Mouse (Mus musculus) heart, embryonic 11.5 days (tissue): ENCODE results near the gene Pcgf1. TPM values are rescaled to one million over a fixed set of nuclear protein-coding genes. Genes with fewer than 3 reads are reported as not detected.

Experiments
- ATAC-seq: fragments of 200-750 bp; cut with Nextera tagmentation; replicated peaks from 2 replicates; pipeline ENCODE4 v1.8.0; 2017; ENCODE audit warnings: moderate library complexity; ENCODE audit not compliant: insufficient number of reproducible peaks, low FRiP score, low TSS enrichment
- H3K27ac ChIP-seq: fragments of 300-500 bp; sonication (generic); 2 replicates; pipeline ENCODE4 v1.5.1; 2014; ENCODE audit warnings: mild to moderate bottlenecking, low read depth, low read length
- H3K27me3 ChIP-seq: fragments of 300-500 bp; sonication (generic); 2 replicates; pipeline ENCODE4 v1.6.1; 2014; ENCODE audit warnings: mild to moderate bottlenecking, low read length, mixed read lengths; ENCODE audit not compliant: control insufficient read depth, insufficient read depth
- H3K36me3 ChIP-seq: fragments of 300-500 bp; sonication (generic); 2 replicates; pipeline ENCODE4 v1.6.1; 2014; ENCODE audit warnings: mild to moderate bottlenecking, low read length, moderate library complexity, mixed read lengths; ENCODE audit not compliant: control insufficient read depth, insufficient read depth
- H3K4me1 ChIP-seq: fragments of 300-500 bp; sonication (generic); 2 replicates; pipeline ENCODE4 v1.6.1; 2014; ENCODE audit warnings: low read length; ENCODE audit not compliant: control insufficient read depth, insufficient read depth
- H3K4me2 ChIP-seq: fragments of 300-500 bp; sonication (generic); 2 replicates; pipeline ENCODE4 v1.6.1; 2014; ENCODE audit warnings: mild to moderate bottlenecking, moderate library complexity
- H3K4me3 ChIP-seq: fragments of 300-500 bp; sonication (generic); 2 replicates; pipeline ENCODE4 v1.5.1; 2014; ENCODE audit warnings: low read depth, low read length
- H3K9ac ChIP-seq: fragments of 300-500 bp; sonication (generic); 2 replicates; pipeline ENCODE4 v1.6.1; 2014; ENCODE audit warnings: mild to moderate bottlenecking, low read depth, low read length, moderate library complexity
- H3K9me3 ChIP-seq: fragments of 300-500 bp; sonication (generic); replicated peaks from 2 replicates; pipeline ENCODE4 v1.6.1; 2016; ENCODE audit warnings: low read length; ENCODE audit not compliant: control insufficient read depth
- WGBS: fragments of 180-500 bp; shearing (Covaris S2); extraction: QIAGEN DNeasy Blood & Tissue Kit; methylation state at CpG from one replicate; pipeline ENCODE4 v1.1.7; 2014; ENCODE audit not compliant: insufficient replicate concordance; 5-methylcytosine and 5-hydroxymethylcytosine counted together
- polyA plus RNA-seq: library from polyadenylated mRNA; unstranded; fragments of >200 nt; fragmentation: Nextera tagmentation; extraction: Ambion mirVana; gene quantifications from 2 replicates; pipeline ENCODE4 v1.2.1, GENCODE M21; 2014

The Pcgf1 gene
- polyA plus RNA-seq: 15.1 and 17.0 TPM in 2 replicates

DNA sequence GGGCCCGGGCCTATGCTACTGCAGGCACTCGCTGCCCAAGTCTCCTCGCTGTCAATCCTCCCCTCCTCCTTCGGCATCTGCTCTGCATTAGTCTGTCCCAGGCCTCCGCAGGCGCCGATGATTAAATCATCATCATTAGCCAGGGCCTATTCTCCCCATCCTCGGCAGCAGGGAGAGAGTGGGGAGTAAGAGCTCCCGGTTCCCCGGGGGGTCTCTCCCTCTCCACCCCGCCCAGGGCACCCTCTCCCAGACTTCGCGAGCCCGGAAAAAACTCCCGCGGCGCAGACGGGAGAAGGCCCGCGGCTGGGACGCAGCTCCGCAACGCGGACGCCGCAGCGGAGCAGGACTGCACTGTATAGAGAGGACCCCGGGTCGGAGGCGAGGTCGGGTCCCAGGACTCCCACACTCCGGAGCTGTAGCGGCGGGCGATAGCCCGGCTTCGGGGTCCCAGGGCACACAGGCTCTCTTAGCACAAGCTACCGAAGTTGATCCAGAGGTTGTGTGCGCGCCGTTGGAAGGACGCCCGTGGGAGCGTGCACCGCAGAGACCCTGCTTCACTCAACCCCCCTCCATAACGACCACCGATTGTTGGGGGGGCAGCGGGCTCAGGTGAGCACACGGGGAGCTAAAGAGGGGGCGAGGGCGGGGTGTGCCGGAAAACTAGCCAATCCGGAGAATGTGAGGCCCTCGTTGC is at the start of gene Pcgf1:
Gene Pcgf1, plus strand, starts transcription at position 240 of the 694 bp plus-strand sequence.
- under 1% methylated on average over 54 of the region's 54 CpGs for WGBS
- Histone ChIP-seq H3K9me3 (no peaks in the 10 kb centered on the region), H3K4me3 (peak within 1 kb of the TSS; percentile 73), H3K27me3 (peaks cover 49% of the 10 kb centered on the region), H3K4me2 (peak within 1 kb of the TSS; percentile 96), H3K4me1 (no peaks in the 10 kb centered on the region), H3K27ac (peak within 1 kb of the TSS; percentile 77), H3K36me3 (0 out of 2 replicates have a peak, but pooled peaks cover 6% of the 10 kb centered on the region), H3K9ac (peak within 1 kb of the TSS; percentile 85)
- ATAC-seq: peak; percentile 52

DNA sequence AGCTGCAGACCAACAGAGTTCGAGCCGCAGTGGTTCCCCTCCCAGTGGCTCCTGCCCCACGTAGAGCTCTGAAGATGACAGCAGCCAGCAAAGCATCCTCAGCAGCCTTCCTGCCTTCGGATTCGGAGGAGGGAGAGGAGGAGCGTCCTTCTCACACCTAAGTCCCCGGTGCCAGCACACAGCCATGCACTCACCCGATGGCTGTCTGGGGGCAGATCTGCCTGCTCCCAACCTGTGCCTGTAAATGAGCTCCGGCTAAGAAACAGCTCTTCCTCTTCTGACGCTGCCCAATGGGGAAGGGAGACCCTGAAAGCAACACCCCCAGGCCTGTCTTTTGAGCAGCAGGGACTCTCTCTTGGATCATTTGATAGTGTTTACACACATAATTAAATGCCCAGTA is 47.9 kb upstream of the Pcgf1 start:
- Histone ChIP-seq H3K4me2 (no peak overlapping the region), H3K9ac (no peak overlapping the region), H3K27me3 (peaks cover 42% of the 10 kb centered on the region), H3K4me3 (no peak overlapping the region), H3K36me3 (no peaks in the 10 kb centered on the region), H3K27ac (no peak overlapping the region), H3K9me3 (no peaks in the 10 kb centered on the region), H3K4me1 (peaks cover 18% of the 10 kb centered on the region)
- no peak for ATAC-seq
- 33% methylated on average over 10 of the region's 10 CpGs for WGBS

DNA sequence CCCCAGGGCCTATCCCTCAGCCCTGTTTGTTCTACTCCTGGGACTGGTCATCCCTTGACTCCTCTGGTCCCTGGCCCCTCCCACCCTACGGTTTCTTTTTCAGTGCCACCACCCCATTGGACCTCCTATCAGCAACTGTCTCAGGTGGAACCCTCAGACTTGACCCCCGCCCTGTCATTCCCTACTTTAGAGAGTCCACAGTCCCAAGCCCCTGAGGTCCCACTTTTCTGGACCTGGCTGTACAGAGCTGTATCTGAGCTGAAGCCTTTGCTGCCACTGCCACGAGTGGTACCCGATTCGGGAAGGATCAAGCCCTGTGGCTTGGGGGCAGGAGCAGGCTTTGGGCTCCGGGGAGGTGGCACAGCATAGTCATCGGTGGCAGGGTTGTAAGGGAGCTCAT is 46.6 kb upstream of the Pcgf1 start:
- 68% methylated on average over 7 of the region's 7 CpGs for WGBS
- Histone ChIP-seq H3K27ac (no peak overlapping the region), H3K9ac (no peak overlapping the region), H3K4me3 (no peak overlapping the region), H3K4me1 (peaks cover 24% of the 10 kb centered on the region), H3K4me2 (no peak overlapping the region), H3K27me3 (peaks cover 48% of the 10 kb centered on the region), H3K9me3 (no peaks in the 10 kb centered on the region), H3K36me3 (no peaks in the 10 kb centered on the region)
- no peak for ATAC-seq

DNA sequence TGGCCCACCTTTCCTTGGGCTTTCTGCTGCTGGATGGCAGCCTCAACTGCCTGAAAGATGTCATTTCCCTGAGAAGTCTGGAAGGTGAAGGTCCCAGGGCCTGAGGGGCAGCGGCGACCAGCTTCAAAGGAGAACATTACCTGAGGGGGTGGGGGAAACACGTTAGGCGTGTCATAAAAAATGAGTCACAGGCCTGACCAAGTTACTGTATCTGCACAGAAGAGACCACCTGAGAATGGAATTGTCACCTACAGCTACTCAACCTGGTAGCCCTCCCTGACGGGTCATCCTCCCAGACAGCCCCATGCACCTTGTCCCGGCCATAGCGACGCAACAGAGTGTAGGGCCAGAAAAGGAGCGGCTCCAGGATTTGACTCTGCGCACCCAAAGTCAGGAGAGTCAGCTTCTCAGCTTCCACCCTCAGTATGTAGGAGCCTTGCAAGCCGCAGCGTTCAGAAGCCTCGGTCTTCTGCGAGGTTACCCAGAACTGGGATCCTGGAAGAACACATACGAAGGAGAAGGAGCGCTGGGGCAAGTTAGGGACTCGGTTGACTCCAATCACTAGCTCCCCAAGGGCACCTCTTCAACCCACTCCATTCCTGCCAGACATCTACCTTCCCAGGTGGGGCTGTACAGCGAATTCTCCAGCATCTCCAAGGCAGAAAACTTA is 45.6 kb upstream of the Pcgf1 start:
- H3K9me3 ChIP-seq: no peaks in the 10 kb centered on the region
- H3K4me2 ChIP-seq: peak overlapping the region; percentile 93
- no peaks in the 10 kb centered on the region for H3K36me3 ChIP-seq
- peak overlapping the region; percentile 79 for H3K9ac ChIP-seq
- H3K27ac ChIP-seq: no peak overlapping the region
- H3K4me3 ChIP-seq: peak overlapping the region; percentile 75
- 28% methylated on average over 18 of the region's 18 CpGs for WGBS
- H3K4me1 ChIP-seq: peaks cover 24% of the 10 kb centered on the region
- ATAC-seq: no peak
- peaks cover 48% of the 10 kb centered on the region for H3K27me3 ChIP-seq

DNA sequence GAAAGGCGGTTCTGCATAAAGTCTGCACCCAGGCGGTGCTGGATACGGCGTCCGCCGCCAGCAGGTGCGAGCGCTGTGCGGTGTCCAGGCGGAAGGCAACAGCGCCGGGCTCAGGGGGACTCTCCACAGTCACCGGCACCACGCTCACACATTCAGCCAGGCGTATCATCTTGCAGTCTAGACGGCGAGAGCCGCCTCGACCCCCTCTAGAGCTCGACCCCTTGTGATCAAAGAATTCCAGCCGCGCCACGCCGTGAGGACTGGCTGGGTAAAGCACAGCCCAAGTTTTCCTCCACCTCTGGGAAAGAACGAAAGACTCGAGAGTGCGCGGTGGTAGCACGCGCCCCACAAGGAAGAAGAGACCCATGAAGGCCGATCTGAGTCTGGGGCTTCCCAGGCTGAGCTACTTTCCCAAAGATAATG is 44.9 kb upstream of the Pcgf1 start:
- WGBS: 0% methylated on average over 31 of the region's 31 CpGs
- Histone ChIP-seq H3K9me3 (no peaks in the 10 kb centered on the region), H3K4me2 (peak overlapping the region; percentile 93), H3K4me1 (peaks cover 18% of the 10 kb centered on the region), H3K9ac (peak overlapping the region; percentile 79), H3K4me3 (peak overlapping the region; percentile 75), H3K36me3 (no peaks in the 10 kb centered on the region), H3K27ac (no peak overlapping the region), H3K27me3 (peaks cover 48% of the 10 kb centered on the region)
- ATAC-seq: peak; percentile 68

DNA sequence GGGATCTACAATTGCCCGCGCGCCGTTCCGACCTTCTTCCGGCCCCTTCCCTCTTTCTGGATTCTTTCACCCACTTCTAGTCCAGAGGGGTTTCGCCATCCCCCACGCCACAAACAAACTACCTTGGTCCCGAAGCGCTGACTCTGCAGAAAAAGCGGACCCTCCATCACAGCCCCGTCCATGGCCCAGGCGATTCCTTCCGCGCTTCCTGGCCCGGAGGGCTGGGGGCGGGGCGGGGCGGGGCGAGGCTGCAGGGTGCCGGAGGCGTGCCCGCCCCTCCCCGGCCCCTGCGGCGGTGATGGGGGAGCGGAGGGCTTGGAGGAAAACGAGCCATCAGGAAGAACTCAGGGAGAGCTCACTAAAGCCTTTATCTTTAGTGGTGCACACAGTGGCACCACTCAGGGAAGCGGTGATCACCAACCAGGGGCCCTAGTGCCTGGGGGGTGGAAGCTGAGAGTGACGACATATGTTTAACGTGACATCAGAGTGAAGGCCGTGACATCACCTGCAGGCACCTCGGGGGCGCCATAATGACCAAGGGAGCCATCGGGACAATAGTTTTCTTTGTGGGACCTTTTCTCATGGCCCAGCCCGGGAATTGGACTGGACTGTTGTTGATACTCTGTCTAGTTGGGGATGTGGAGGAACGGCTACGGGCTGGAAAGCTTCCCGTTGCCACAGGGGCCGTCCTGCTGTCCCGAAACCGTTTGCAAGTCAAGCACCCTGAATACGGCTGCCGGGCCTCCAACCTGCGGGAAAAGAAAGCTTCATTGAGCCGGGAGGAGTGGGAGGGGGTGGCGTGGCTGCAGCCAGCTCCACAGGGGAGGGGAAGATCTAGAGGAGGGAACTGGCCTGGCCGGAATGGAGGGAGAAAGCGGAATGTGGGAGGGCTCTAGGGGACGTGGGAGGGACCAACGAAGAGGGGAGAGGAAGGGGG is 44.2 kb upstream of the Pcgf1 start, which contains the start of the genes Dok1 and Loxl3:
Gene Dok1, minus strand, starts transcription at position 223 of the 937 bp plus-strand sequence.
Gene Loxl3, plus strand, starts transcription at position 925 of the 937 bp plus-strand sequence.
- ATAC-seq: peak; percentile 84
- Histone ChIP-seq H3K4me2 (peak within 1 kb of the TSS; percentile 93), H3K4me3 (peak within 1 kb of the TSS; percentile 75), H3K27me3 (peaks cover 46% of the 10 kb centered on the region), H3K27ac (peak within 1 kb of the TSS; percentile 83), H3K9ac (peak within 1 kb of the TSS; percentile 79), H3K36me3 (no peaks in the 10 kb centered on the region), H3K4me1 (peaks cover 19% of the 10 kb centered on the region), H3K9me3 (no peaks in the 10 kb centered on the region)
- WGBS: under 1% methylated on average over 51 of the region's 51 CpGs

DNA sequence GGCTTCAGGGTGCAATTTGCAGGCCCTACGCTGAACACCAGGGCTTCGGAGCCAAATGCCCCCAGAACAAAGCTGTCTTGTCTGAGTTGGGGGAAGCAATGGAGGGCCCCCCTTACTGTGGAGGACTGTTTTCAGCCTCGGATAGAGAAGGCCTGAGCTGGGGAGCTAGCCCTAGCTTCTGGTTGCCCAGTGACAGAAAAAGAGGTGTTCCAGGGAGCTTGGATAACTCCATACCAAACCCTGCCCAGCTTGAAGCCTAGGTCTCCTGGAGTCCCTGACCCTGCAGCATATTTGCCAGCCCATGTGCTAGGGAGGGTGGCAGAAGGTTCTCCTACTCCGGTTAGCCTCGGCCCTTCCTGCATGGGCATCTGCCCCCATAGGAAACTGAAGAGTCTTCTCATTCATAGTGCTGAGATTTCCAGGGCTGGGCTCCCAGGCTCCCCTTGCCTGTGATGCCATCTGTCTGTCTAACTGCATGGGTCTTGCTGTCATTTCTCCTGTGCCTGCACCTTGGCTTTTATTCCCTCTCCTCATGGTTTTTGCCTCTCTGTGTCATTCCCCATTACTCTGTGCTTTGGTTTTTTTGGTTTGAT is 43.1 kb upstream of the Pcgf1 start:
- Histone ChIP-seq H3K9ac (peak overlapping the region; percentile 79), H3K27ac (no peak overlapping the region), H3K4me2 (peak overlapping the region; percentile 93), H3K36me3 (no peaks in the 10 kb centered on the region), H3K9me3 (no peaks in the 10 kb centered on the region), H3K27me3 (peaks cover 38% of the 10 kb centered on the region), H3K4me3 (peak overlapping the region; percentile 75), H3K4me1 (peaks cover 21% of the 10 kb centered on the region)
- 23% methylated on average over 5 of the region's 5 CpGs for WGBS
- no peak for ATAC-seq

DNA sequence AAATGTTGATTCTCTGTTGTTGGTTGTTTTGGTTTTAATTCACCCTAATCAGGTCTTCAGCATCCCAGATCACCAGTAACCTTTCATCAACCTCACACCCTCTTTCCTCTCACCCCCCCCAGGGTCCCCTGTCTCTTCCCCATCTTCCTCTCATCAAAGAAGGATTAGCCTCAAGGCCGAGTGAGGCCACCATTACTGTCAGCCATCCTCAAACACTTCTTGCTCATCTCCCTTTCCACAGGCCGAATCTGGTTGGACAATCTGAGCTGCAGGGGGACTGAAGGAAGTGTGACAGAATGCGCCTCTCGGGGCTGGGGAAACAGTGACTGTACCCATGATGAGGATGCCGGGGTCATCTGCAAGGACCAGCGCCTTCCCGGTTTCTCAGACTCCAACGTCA is 40.5 kb upstream of the Pcgf1 start:
- Histone ChIP-seq H3K36me3 (no peaks in the 10 kb centered on the region), H3K4me3 (no peak overlapping the region), H3K4me2 (no peak overlapping the region), H3K27me3 (peaks cover 27% of the 10 kb centered on the region), H3K9me3 (no peaks in the 10 kb centered on the region), H3K27ac (no peak overlapping the region), H3K9ac (no peak overlapping the region), H3K4me1 (peaks cover 19% of the 10 kb centered on the region)
- WGBS: 72% methylated on average over 8 of the region's 8 CpGs
- ATAC-seq: no peak
